Mouse (Mus musculus) R1 (cell line): ENCODE results near the gene Bcl7c.
"Not testable (repeated sequence)": the region's sequence is repeated elsewhere in the genome, so short reads cannot be mapped to it uniquely, and the experiment has no call there.

Experiments used
- DNase-seq: peaks from one replicate; pipeline ENCODE4 v3.0.0-alpha.2; 2018; ENCODE audit warnings: low read depth, low spot score

Bcl7c gene

GRCm38 (mm10) chr7:127708207-127709078 is at the start of gene Bcl7c:
Gene Bcl7c (minus strand): TSS chr7:127708933.
- DNase-seq = peak; percentile 97

GRCm38 (mm10) chr7:127753741-127754140 is 45.0 kb upstream of the Bcl7c start:
- no peak for DNase-seq

- DNase-seq = peak; percentile 37
These were observed 44.4 kb upstream of the Bcl7c start for GRCm38 (mm10) chr7:127753158-127753557.

- DNase-seq = no peak
These were observed 43.3 kb upstream of the Bcl7c start for GRCm38 (mm10) chr7:127752069-127752468.

GRCm38 (mm10) chr7:127751619-127752018 is 42.9 kb upstream of the Bcl7c start:
- DNase-seq = no peak

GRCm38 (mm10) chr7:127750131-127751127 is 41.7 kb upstream of the Bcl7c start:
- DNase-seq = peak; percentile 93

GRCm38 (mm10) chr7:127748235-127748560 is 39.5 kb upstream of the Bcl7c start:
- no peak for DNase-seq

GRCm38 (mm10) chr7:127747559-127748234 is 39.0 kb upstream of the Bcl7c start:
- peak; percentile 70 for DNase-seq

- peak; percentile 91 for DNase-seq
These were observed 38.1 kb upstream of the Bcl7c start for GRCm38 (mm10) chr7:127746494-127747491.

GRCm38 (mm10) chr7:127745652-127746493 is 37.1 kb upstream of the Bcl7c start:
- peak; percentile 99 for DNase-seq

GRCm38 (mm10) chr7:127745251-127745651 is 36.5 kb upstream of the Bcl7c start:
- DNase-seq = peak; percentile 99

- peak; percentile 88 for DNase-seq
These were observed 35.8 kb upstream of the Bcl7c start, which contains the start of gene Fbxl19 for GRCm38 (mm10) chr7:127744366-127745045. Gene Fbxl19 (plus strand): TSS chr7:127744543.

GRCm38 (mm10) chr7:127732066-127732465 is 23.3 kb upstream of the Bcl7c start, which contains the start of gene Ctf2:
Gene Ctf2 (minus strand): TSS chr7:127732166.
- not testable (repeated sequence) for DNase-seq

GRCm38 (mm10) chr7:127730170-127730569 is 21.4 kb upstream of the Bcl7c start:
- no peak for DNase-seq

- DNase-seq = peak; percentile 83
These were observed 19.2 kb upstream of the Bcl7c start for GRCm38 (mm10) chr7:127727898-127728297.

- no peak for DNase-seq
These were observed 17.2 kb upstream of the Bcl7c start for GRCm38 (mm10) chr7:127725924-127726323.

GRCm38 (mm10) chr7:127725490-127725889 is 16.8 kb upstream of the Bcl7c start:
- DNase-seq = no peak

- DNase-seq = no peak
These were observed 10.5 kb upstream of the Bcl7c start for GRCm38 (mm10) chr7:127719258-127719657.

GRCm38 (mm10) chr7:127718339-127718738 is 9.6 kb upstream of the Bcl7c start:
- DNase-seq = no peak
